Mouse (Mus musculus) retina, postnatal 7 days (tissue): ENCODE results near the gene Zfp944.
"Not testable (repeated sequence)": the region's sequence is repeated elsewhere in the genome, so short reads cannot be mapped to it uniquely, and the experiment has no call there.

Experiments used
- DNase-seq: peaks from one replicate; pipeline ENCODE4 v3.0.0-alpha.2; 2012; ENCODE audit warnings: low read depth, low spot score

The Zfp944 gene

DNA sequence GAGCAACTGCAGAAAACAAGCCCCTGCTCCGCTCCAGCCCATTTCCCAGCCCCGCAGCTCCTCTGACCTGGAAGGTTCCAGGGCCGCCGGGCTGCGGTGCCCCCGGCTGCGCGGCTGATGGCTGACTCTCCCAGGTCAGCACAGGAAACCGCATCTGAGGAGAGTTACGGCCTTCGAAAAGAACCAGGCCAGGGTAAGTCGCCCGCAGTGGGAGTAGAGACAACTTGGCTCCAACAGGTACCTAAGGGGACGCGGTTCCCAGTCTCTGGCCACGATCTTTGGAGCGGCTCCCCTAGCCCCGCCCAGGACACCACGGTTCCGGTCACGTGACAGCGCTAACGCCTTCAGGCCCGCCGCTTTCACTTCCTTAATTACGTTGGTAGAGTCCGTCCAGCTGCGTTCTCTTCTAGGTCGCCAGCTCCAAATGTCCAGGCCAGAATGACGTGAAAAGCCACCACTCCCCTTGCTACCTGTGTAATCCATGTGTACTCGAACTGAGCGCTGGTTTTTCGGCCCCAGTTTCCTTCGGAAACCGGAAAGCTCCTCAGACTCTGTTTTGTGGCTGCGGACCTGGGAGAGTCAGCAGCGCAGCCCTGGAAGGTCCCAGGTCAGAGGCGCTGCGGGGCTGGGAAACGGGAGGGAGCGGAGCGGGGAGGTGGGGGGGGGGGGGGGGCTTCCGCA lies at the start of gene Zfp944, which contains the start of gene Zfp758:
Gene Zfp944, minus strand, starts transcription at position 300 of the 681 bp plus-strand sequence.
Gene Zfp758, plus strand, starts transcription at position 353 of the 681 bp plus-strand sequence.
- DNase-seq, result peak; percentile 39

DNA sequence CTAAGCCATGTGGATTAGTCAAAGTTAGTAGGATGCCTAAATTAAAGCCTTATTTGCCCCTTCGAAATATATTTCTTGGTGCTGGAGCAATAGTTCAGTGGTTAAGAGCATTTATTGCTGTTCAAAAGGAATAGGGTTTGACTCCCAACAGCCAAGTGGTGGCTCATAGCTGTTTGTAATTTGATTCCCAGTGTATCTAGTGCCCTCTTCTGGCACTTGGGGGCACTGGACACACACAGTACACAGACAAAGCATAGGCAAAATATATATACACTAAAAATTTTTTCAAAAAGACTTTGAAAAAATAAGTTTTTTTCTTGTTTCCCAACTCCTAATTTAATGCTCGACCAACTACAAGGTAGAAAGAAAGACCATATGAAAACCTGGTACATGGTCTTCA lies 49.6 kb upstream of the Zfp944 start:
- DNase-seq, result peak; percentile 21

DNA sequence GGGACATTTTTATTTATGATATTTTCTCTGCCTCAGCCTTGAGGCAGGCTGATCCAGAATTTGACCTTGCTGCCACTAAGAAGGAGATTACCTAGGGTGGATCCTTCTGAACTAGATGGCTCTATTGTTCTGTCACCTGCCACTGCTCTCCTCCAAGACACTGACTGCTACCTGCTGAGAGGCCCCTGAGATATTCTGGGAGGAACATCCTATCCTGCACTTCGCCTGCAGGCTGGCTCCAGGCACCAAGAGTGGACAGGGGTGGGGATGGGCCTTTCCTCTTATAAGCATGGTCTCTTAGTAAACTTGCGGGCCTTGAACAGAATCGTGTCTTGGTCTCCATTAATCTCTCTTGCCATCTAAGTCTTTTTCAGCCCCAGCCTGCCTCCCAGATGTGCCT lies 2.7 kb upstream of the Zfp944 start:
- no peak for DNase-seq

DNA sequence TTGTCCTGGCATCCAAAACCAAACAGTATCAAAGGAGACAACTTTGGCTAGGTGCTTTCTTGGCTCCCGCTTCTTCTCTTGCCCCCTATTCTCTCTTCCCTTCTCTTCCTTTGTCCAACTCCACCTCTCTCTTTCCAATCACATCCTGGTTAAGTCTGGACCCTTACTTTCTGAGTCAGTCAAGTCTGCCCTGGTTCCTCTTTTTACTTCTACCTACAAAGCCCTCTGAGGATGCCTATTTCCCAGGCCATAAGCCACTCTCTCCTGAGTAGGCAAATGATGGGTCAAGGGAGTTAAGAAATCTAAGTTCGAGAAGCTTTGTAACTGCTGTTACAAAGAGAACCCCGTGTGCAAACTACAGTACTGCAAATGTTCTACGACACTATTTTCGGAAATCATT lies 628 bp downstream of the Zfp944 start:
- DNase-seq, result no peak

DNA sequence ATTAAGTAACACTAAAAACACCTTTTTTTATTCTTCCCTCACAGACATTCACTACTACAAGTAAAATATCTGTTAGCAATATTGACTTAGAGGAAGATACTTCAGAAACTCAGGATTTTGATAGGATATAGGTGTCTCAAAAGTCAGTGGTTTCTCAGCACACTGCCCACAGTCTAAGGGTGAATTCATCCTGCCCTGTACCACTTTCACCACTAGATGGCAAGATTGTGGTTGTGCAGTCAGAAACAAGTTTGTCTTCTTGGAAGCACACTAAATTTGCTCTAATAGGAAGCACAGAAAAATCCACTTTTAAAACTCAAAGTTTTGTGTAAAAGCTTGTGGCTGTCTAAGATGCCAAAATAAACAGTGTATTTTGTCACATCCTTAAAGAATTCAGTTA lies 8.4 kb downstream of the Zfp944 start:
- peak; percentile 25 for DNase-seq

DNA sequence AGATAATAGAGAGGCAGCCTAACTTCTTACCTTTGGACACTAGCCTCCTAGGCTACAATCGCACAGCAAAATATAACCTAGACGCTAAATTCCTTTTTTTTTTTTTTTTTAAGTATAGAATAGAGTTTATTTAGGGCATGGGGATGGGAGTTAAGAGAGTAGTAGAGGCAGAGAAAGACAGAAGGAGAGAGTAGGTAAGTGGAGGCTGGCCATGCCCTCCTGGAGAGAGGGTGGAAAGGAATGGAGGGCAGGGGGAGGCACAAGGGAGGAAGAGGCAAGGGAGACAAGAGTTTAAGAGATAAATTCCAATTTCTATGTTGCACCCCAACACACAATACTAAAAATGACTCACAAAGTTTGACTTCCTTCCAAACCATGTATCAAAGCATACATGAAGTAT lies 46.0 kb downstream of the Zfp944 start:
- DNase-seq, result not testable (repeated sequence)

DNA sequence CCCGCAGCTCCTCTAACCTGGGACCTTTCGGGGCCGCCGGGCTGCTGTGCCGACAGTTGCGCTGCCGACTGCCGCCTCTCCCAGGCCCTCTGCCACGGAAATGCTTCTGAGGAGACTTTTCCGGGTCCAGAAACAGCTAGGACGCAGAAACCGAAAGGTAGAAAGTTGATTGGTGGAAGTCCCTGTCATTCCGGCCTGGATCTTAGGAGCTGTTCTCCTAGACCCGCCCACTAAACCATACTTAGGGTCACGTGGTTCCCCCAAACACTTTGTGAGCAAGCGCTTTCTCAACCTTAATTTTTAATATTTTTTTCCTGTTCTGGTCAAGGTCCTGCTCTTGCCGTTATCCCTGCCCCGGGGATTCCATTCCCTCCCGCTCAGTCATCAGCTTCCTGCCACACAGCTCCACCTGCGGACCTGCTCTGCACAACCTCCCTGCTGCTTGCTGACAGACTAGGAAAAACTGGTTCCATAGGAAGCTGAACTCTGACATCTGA lies 46.4 kb downstream of the Zfp944 start, which contains the start of gene CT030661.1:
Gene CT030661.1, minus strand, starts transcription at position 108 of the 497 bp plus-strand sequence.
- peak; percentile 86 for DNase-seq

DNA sequence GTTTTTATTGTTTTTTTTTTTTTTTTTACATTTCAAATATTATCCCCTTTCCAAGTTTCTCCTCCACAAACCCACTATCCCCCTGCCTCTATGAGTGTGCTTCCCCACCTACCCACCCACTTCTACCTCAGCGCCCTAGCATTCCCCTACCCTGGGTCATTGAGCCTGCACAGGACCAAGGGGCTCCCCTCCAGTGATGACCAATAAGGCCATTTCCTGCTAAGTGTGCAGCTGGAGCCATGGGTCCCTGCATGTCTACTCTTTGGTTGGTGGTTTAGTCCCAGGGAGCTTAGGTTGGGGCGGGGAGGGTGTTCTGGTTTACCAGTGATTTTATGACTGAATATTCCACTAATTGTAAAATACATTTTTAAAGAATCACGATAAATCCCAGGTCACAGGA lies 47.0 kb downstream of the Zfp944 start:
- not testable (repeated sequence) for DNase-seq
